Mouse (Mus musculus) stomach, embryonic 15.5 days (tissue): ENCODE measurements around the gene Gmnc. TPM values are rescaled to one million over a fixed set of nuclear protein-coding genes. Genes with fewer than 3 reads are reported as not detected.

Source experiments
- ATAC-seq: fragments of 200-750 bp; cut with Nextera tagmentation; 2 replicates; pipeline ENCODE4 v1.8.0; 2017; ENCODE audit warnings: low read depth, moderate number of reproducible peaks, moderate TSS enrichment; ENCODE audit not compliant: insufficient read depth, low FRiP score
- H3K27ac ChIP-seq: fragments of 300-500 bp; sonication (generic); 2 replicates; pipeline ENCODE4 v1.5.1; 2015; ENCODE audit warnings: mild to moderate bottlenecking, inconsistent platforms
- H3K27me3 ChIP-seq: fragments of 300-500 bp; sonication (generic); replicated peaks from 2 replicates; pipeline ENCODE4 v1.6.1; 2015; ENCODE audit warnings: inconsistent platforms
- H3K36me3 ChIP-seq: fragments of 300-500 bp; sonication (generic); 2 replicates; pipeline ENCODE4 v1.6.1; 2015; ENCODE audit warnings: inconsistent platforms
- H3K4me1 ChIP-seq: fragments of 300-500 bp; sonication (generic); 2 replicates; pipeline ENCODE4 v1.6.1; 2015; ENCODE audit warnings: inconsistent platforms
- H3K4me2 ChIP-seq: fragments of 300-500 bp; sonication (generic); 2 replicates; pipeline ENCODE4 v1.6.1; 2015; ENCODE audit warnings: mild to moderate bottlenecking, inconsistent platforms
- H3K4me3 ChIP-seq: fragments of 300-500 bp; sonication (generic); replicated peaks from 2 replicates; pipeline ENCODE4 v1.5.1; 2015; ENCODE audit warnings: inconsistent platforms
- H3K9ac ChIP-seq: fragments of 300-500 bp; sonication (generic); 2 replicates; pipeline ENCODE4 v1.6.1; 2015; ENCODE audit warnings: inconsistent platforms
- H3K9me3 ChIP-seq: fragments of 300-500 bp; sonication (generic); 2 replicates; pipeline ENCODE4 v1.6.1; 2016; ENCODE audit warnings: inconsistent platforms
- WGBS: fragments of 180-500 bp; shearing (Covaris S2); methylation state at CpG from one replicate; pipeline ENCODE4 v1.1.7; 2015; 5-methylcytosine and 5-hydroxymethylcytosine counted together
- polyA plus RNA-seq: library from polyadenylated mRNA; unstranded; fragments of >200 nt; fragmentation: Nextera tagmentation; extraction: Ambion mirVana; gene quantifications from 2 replicates; pipeline ENCODE4 v1.2.1, GENCODE M21; 2015

Gmnc gene
- polyA plus RNA-seq, 1 experiment from 2014 or later = 0.04 TPM

- Histone ChIP-seq H3K4me3 (no peak overlapping the region), H3K27ac (no peak overlapping the region), H3K9me3 (no peaks in the 10 kb centered on the region), H3K4me1 (0 out of 2 replicates have a peak, but pooled peaks cover 5% of the 10 kb centered on the region), H3K4me2 (no peak overlapping the region), H3K27me3 (no peaks in the 10 kb centered on the region; the same call in 1 of the 2 replicates), H3K9ac (no peak overlapping the region), H3K36me3 (no peaks in the 10 kb centered on the region)
- 70% methylated on average over 2 of the region's 2 CpGs for WGBS
- no peak for ATAC-seq
These were observed 24.6 kb downstream of the Gmnc start for GRCm38 (mm10) chr16:26966830-26967229.

- no peak for ATAC-seq
- no peak overlapping the region for H3K4me3 ChIP-seq
- H3K9me3 ChIP-seq = no peaks in the 10 kb centered on the region
- no peak overlapping the region for H3K27ac ChIP-seq
- H3K27me3 ChIP-seq = no peaks in the 10 kb centered on the region
- H3K4me2 ChIP-seq = no peak overlapping the region
- no peaks in the 10 kb centered on the region for H3K36me3 ChIP-seq
- H3K4me1 ChIP-seq = no peaks in the 10 kb centered on the region
- H3K9ac ChIP-seq = no peak overlapping the region
These were observed 29.5 kb downstream of the Gmnc start for GRCm38 (mm10) chr16:26961971-26962370.

GRCm38 (mm10) chr16:26951601-26952000 is 39.9 kb downstream of the Gmnc start:
- Histone ChIP-seq H3K9me3 (no peaks in the 10 kb centered on the region), H3K36me3 (no peaks in the 10 kb centered on the region), H3K4me1 (no peaks in the 10 kb centered on the region), H3K4me2 (no peak overlapping the region), H3K9ac (no peak overlapping the region), H3K27me3 (no peaks in the 10 kb centered on the region), H3K4me3 (no peak overlapping the region), H3K27ac (no peak overlapping the region)
- ATAC-seq = no peak
- WGBS = 84% methylated on average over 3 of the region's 3 CpGs

GRCm38 (mm10) chr16:26950209-26950608 is 41.2 kb downstream of the Gmnc start:
- H3K9ac ChIP-seq = no peak overlapping the region
- H3K27ac ChIP-seq = no peak overlapping the region
- no peak for ATAC-seq
- no peak overlapping the region for H3K4me2 ChIP-seq
- WGBS = 38% methylated on average over 4 of the region's 4 CpGs
- H3K27me3 ChIP-seq = no peaks in the 10 kb centered on the region
- H3K9me3 ChIP-seq = no peaks in the 10 kb centered on the region
- H3K4me1 ChIP-seq = no peaks in the 10 kb centered on the region
- H3K4me3 ChIP-seq = no peak overlapping the region
- H3K36me3 ChIP-seq = no peaks in the 10 kb centered on the region

- Histone ChIP-seq H3K4me3 (no peak overlapping the region), H3K36me3 (no peaks in the 10 kb centered on the region), H3K4me2 (no peak overlapping the region), H3K27ac (no peak overlapping the region), H3K4me1 (no peaks in the 10 kb centered on the region), H3K27me3 (no peaks in the 10 kb centered on the region), H3K9me3 (no peaks in the 10 kb centered on the region), H3K9ac (no peak overlapping the region)
- 88% methylated on average over 1 of the region's 1 CpGs for WGBS
- no peak for ATAC-seq
These were observed 87.5 kb downstream of the Gmnc start for GRCm38 (mm10) chr16:26903968-26904367.

DNA sequence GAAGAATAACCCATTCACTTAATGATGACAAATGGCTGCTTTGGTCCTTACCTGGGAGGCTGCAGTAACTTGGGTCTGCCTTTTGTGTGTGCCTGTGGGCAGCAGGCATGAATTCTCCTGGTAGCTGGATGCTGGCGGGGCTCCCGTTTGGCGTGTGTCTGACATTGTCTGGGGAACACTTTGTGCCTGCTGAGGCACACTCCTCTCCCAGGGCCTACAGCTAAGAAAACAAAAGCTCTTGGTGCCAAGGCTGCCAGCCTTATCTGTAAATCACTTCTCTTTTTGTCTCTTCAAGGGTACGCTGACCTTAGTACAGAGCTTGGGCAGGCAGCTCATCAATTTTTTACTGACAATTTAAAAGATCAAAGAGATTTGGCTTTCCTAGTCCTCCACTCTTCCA is 90.0 kb downstream of the Gmnc start:
- ATAC-seq = no peak
- Histone ChIP-seq H3K9ac (no peak overlapping the region), H3K27me3 (no peaks in the 10 kb centered on the region), H3K9me3 (no peaks in the 10 kb centered on the region), H3K4me3 (no peak overlapping the region), H3K36me3 (no peaks in the 10 kb centered on the region), H3K4me2 (no peak overlapping the region), H3K4me1 (no peaks in the 10 kb centered on the region), H3K27ac (no peak overlapping the region)
- 30% methylated on average over 4 of the region's 4 CpGs for WGBS

DNA sequence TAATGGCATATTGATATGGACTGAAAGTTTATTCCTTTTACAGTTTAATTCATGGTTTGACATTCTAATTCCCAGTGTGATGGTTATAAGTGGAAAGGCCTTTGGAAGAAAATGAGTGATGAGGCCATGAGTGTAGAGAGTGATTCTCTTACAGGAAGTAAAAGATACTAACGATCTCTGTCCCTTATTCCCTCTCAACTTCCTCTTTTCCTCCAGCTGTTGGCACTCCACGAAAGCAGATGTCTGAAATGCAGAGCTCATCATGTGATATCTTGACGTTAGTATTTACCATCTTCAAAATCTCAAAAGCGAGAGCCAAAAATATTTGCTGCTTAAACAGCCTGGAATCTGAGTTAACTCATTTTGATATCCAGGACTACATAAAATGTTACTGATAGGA is 105.1 kb downstream of the Gmnc start:
- Histone ChIP-seq H3K36me3 (no peaks in the 10 kb centered on the region), H3K4me3 (no peak overlapping the region), H3K27me3 (no peaks in the 10 kb centered on the region), H3K9me3 (no peaks in the 10 kb centered on the region), H3K4me2 (no peak overlapping the region), H3K4me1 (no peaks in the 10 kb centered on the region), H3K9ac (no peak overlapping the region), H3K27ac (no peak overlapping the region)
- WGBS = 53% methylated on average over 4 of the region's 4 CpGs
- no peak for ATAC-seq

- no peaks in the 10 kb centered on the region for H3K36me3 ChIP-seq
- 63% methylated on average over 3 of the region's 3 CpGs for WGBS
- no peak for ATAC-seq
These were observed 114.6 kb downstream of the Gmnc start for GRCm38 (mm10) chr16:26876885-26877284.

More at GRCm38 (mm10) chr16:26876885-26877284, 114.6 kb downstream of the Gmnc start:
- Histone ChIP-seq H3K9me3 (no peaks in the 10 kb centered on the region), H3K4me2 (no peak overlapping the region), H3K4me3 (no peak overlapping the region), H3K9ac (no peak overlapping the region), H3K4me1 (no peaks in the 10 kb centered on the region), H3K27ac (no peak overlapping the region), H3K27me3 (no peaks in the 10 kb centered on the region)
